Mouse (Mus musculus): ENCODE data around the gene Ccser2. TPM values are rescaled to one million over a fixed set of nuclear protein-coding genes. Genes with fewer than 3 reads are reported as not detected.

The Ccser2 gene
- polyA plus RNA-seq, 1 experiment from 2014 or later: 21.5 TPM

GRCm38 (mm10) chr14:36852972-36853371, 115.6 kb downstream of the Ccser2 start:
- no peak for DNase-seq (ENCODE audit: extremely low spot score, low spot score)
- WGBS: 76% methylated on average over 4 of the region's 4 CpGs
- Histone ChIP-seq H3K4me1 (no peaks in the 10 kb centered on the region), H3K4me3 (no peak overlapping the region), H3K27ac (no peak overlapping the region), H3K9me3 (no peaks in the 10 kb centered on the region), H3K27me3 (ENCODE audit: poor library complexity, severe bottlenecking) (no peaks in the 10 kb centered on the region), H3K36me3 (replicated peaks) (no peaks in the 10 kb centered on the region)

- no peaks in the 10 kb centered on the region for H3K27me3 ChIP-seq (ENCODE audit: poor library complexity, severe bottlenecking)
- H3K9me3 ChIP-seq: no peaks in the 10 kb centered on the region
- H3K4me1 ChIP-seq: no peaks in the 10 kb centered on the region
- H3K4me3 ChIP-seq: no peak overlapping the region
- H3K27ac ChIP-seq: no peak overlapping the region
- DNase-seq (ENCODE audit: extremely low spot score, low spot score): no peak
- H3K36me3 ChIP-seq (replicated peaks): no peaks in the 10 kb centered on the region
- 26% methylated on average over 1 of the region's 1 CpGs for WGBS
These were observed 119.7 kb downstream of the Ccser2 start for GRCm38 (mm10) chr14:36848860-36849259.

Other genes with a start within 250 kb of the Ccser2 start
- not detected in 2 replicates for gene Rgr, start 80.2 kb upstream of the Ccser2 start, polyA plus RNA-seq (2016; fragmentation: Nextera tagmentation; extraction: Ambion mirVana)
- gene Lrit1, start 86.1 kb upstream of the Ccser2 start, polyA plus RNA-seq (2016; fragmentation: Nextera tagmentation; extraction: Ambion mirVana): not detected in 2 replicates
- gene Lrit2, start 99.2 kb upstream of the Ccser2 start, polyA plus RNA-seq (2016; fragmentation: Nextera tagmentation; extraction: Ambion mirVana): not detected in 2 replicates
- gene Cdhr1, start 129.6 kb upstream of the Ccser2 start, polyA plus RNA-seq (2016; fragmentation: Nextera tagmentation; extraction: Ambion mirVana): 0.34 and 1.1 TPM in 2 replicates
- gene 2610528A11Rik, start 145.2 kb upstream of the Ccser2 start, polyA plus RNA-seq (2016; fragmentation: Nextera tagmentation; extraction: Ambion mirVana): 0.21 and 0.38 TPM in 2 replicates
- 206 and 215 TPM in 2 replicates for gene Ghitm, start 166.5 kb upstream of the Ccser2 start, polyA plus RNA-seq (2016; fragmentation: Nextera tagmentation; extraction: Ambion mirVana)

Data from forebrain, embryonic 10.5 days (tissue).